Mouse (Mus musculus): ENCODE results near the gene Ndufv1. TPM values are rescaled to one million over a fixed set of nuclear protein-coding genes. Genes with fewer than 3 reads are reported as not detected.

The Ndufv1 gene
- polyA plus RNA-seq, 1 experiment from 2014 or later: 188 TPM

DNA sequence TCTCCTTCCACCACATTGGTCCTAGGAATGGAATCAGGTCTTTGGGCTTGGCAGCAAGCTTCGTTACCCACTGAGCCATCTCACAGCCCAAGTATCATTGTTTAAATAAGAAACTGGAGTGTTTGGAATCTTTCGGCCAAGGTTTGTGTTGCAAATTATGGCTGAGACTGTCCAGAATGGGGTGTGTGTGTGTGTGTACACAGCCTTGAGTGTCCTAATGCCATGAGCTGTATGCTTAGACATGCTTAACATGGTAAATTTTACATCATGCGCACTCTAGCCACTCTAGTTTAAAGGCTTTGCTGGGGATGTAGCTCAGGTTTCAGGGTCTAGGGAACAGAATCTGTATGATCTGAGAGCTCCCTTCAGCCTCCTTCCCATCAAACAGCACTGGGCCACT lies 17.1 kb downstream of the Ndufv1 start:
- H3K27ac ChIP-seq (ENCODE audit: low read depth, low read length): no peak overlapping the region
- no peaks in the 10 kb centered on the region for H3K36me3 ChIP-seq (ENCODE audit: control insufficient read depth, insufficient read depth, low read length)
- H3K4me1 ChIP-seq (replicated peaks; ENCODE audit: control insufficient read depth, insufficient read depth, low read length): no peaks in the 10 kb centered on the region
- H3K4me3 ChIP-seq (ENCODE audit: low read depth, low read length): no peak overlapping the region
- DNase-seq (ENCODE audit: low spot score) (no peak), ATAC-seq (ENCODE audit: low FRiP score) (no peak)
- no peaks in the 10 kb centered on the region for H3K27me3 ChIP-seq (ENCODE audit: control insufficient read depth, insufficient read depth, low read length)
- 92% methylated on average over 3 of the region's 3 CpGs for WGBS
- no peak overlapping the region for H3K9ac ChIP-seq (ENCODE audit: low read depth, low read length)
- no peak overlapping the region for H3K4me2 ChIP-seq (replicated peaks; ENCODE audit: low read depth, low read length)
- no peaks in the 10 kb centered on the region for H3K9me3 ChIP-seq (ENCODE audit: control insufficient read depth, low read length)

DNA sequence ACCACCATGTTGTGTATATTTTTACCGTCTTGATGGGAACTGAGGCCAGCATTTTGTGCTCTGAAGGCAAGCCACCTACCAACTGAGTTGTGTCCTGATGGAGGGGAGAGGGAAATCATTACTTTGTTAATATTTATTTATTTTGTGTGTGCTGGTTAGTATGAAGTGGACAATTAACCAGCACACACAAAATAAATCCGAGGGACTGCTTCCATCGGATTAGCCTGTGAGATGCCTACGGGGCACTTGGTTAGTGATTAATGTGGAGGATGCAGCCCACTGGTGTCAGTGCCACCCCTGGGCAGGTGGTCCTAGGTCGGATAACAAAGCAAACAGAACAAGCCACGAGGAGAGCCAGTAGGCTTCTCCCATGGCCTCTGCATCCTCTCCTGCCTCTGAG lies 17.7 kb downstream of the Ndufv1 start:
- Histone ChIP-seq H3K9me3 (ENCODE audit: control insufficient read depth, low read length) (no peaks in the 10 kb centered on the region), H3K27me3 (ENCODE audit: control insufficient read depth, insufficient read depth, low read length) (no peaks in the 10 kb centered on the region), H3K4me2 (replicated peaks; ENCODE audit: low read depth, low read length) (no peak overlapping the region), H3K4me1 (replicated peaks; ENCODE audit: control insufficient read depth, insufficient read depth, low read length) (no peaks in the 10 kb centered on the region), H3K36me3 (ENCODE audit: control insufficient read depth, insufficient read depth, low read length) (no peaks in the 10 kb centered on the region), H3K9ac (ENCODE audit: low read depth, low read length) (no peak overlapping the region), H3K4me3 (ENCODE audit: low read depth, low read length) (no peak overlapping the region), H3K27ac (ENCODE audit: low read depth, low read length) (no peak overlapping the region)
- 70% methylated on average over 6 of the region's 6 CpGs for WGBS
- DNase-seq (ENCODE audit: low spot score) (no peak), ATAC-seq (ENCODE audit: low FRiP score) (no peak)

DNA sequence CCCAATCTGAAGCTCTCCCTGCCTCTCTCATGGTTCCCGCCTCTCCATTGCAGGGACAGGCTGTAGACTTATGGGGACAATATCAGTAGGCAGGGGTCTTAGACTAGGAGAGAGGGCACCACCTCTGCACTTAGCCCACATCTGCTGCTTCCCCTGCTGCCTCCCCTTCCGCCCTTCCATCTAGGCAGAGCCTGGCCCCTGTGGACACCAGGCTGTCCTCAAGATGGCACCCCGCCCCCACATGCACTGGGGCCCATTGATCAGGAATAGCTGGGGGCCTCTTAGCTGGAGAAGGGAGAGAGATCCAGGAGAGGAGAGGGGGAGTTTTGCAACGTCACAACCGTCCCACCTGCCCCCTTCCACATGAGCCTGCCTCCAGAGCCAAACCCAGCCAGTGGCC lies 20.2 kb downstream of the Ndufv1 start, which contains the start of gene Tbx10:
TSS of gene Tbx10 (plus strand) at position 337 of the 400 bp plus-strand sequence.
- Histone ChIP-seq H3K4me1 (replicated peaks; ENCODE audit: control insufficient read depth, insufficient read depth, low read length) (no peaks in the 10 kb centered on the region), H3K9me3 (ENCODE audit: control insufficient read depth, low read length) (no peaks in the 10 kb centered on the region), H3K4me2 (replicated peaks; ENCODE audit: low read depth, low read length) (no peak within 1 kb of the TSS), H3K4me3 (ENCODE audit: low read depth, low read length) (no peak within 1 kb of the TSS), H3K27ac (ENCODE audit: low read depth, low read length) (no peak within 1 kb of the TSS), H3K9ac (ENCODE audit: low read depth, low read length) (no peak within 1 kb of the TSS), H3K27me3 (ENCODE audit: control insufficient read depth, insufficient read depth, low read length) (no peaks in the 10 kb centered on the region), H3K36me3 (ENCODE audit: control insufficient read depth, insufficient read depth, low read length) (no peaks in the 10 kb centered on the region)
- 61% methylated on average over 5 of the region's 5 CpGs for WGBS
- ATAC-seq (ENCODE audit: low FRiP score): no peak
- no peak for DNase-seq (ENCODE audit: low spot score)

DNA sequence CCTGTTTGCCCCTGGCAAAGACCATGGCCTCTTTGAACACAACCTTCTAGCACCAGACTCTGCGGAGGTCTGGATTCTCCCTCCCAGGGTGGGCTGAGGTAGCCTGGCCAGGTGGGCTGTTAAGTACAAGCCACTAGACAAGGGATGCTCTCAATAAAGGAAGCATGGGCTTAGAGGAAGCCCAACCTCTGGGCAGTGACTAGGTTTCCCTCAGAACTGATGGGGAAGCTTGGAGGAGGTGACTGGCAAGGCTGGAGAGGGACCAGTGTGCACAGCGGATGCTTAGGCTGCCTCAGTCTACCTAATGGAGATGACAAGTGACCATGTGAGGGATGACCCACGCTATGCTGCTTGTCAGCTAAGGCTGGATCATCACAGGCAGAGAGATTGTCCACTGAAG lies 20.6 kb downstream of the Ndufv1 start:
- Histone ChIP-seq H3K36me3 (ENCODE audit: control insufficient read depth, insufficient read depth, low read length) (no peaks in the 10 kb centered on the region), H3K27me3 (ENCODE audit: control insufficient read depth, insufficient read depth, low read length) (no peaks in the 10 kb centered on the region), H3K4me3 (ENCODE audit: low read depth, low read length) (no peak overlapping the region), H3K9me3 (ENCODE audit: control insufficient read depth, low read length) (no peaks in the 10 kb centered on the region), H3K4me2 (replicated peaks; ENCODE audit: low read depth, low read length) (no peak overlapping the region), H3K9ac (ENCODE audit: low read depth, low read length) (no peak overlapping the region), H3K27ac (ENCODE audit: low read depth, low read length) (no peak overlapping the region), H3K4me1 (replicated peaks; ENCODE audit: control insufficient read depth, insufficient read depth, low read length) (no peaks in the 10 kb centered on the region)
- 84% methylated on average over 3 of the region's 3 CpGs for WGBS
- DNase-seq (ENCODE audit: low spot score) (no peak), ATAC-seq (ENCODE audit: low FRiP score) (no peak)

DNA sequence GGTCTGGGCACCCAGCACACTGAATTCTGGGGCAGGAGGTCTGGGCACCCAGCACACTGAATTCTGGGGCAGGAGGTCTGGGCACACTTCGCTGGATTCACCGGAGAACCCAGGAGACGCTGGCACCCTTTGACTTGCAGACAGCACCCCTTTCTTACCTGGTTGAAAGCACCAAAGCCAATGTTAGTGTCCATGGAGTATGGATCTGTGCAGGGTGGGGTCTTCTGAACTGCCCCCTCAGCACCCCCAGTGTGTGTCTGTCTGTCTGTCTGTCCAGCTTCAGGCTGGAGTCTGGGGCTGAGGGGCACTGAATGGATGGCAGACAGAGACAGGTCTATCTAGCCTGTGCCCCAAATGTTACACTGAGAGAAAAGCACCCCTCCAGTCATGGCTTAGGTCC lies 21.0 kb downstream of the Ndufv1 start:
- no peaks in the 10 kb centered on the region for H3K4me1 ChIP-seq (replicated peaks; ENCODE audit: control insufficient read depth, insufficient read depth, low read length)
- WGBS: 96% methylated on average over 3 of the region's 3 CpGs
- H3K36me3 ChIP-seq (ENCODE audit: control insufficient read depth, insufficient read depth, low read length): no peaks in the 10 kb centered on the region
- no peak for ATAC-seq (ENCODE audit: low FRiP score)
- no peak overlapping the region for H3K27ac ChIP-seq (ENCODE audit: low read depth, low read length)
- DNase-seq (ENCODE audit: low spot score): no peak
- no peaks in the 10 kb centered on the region for H3K27me3 ChIP-seq (ENCODE audit: control insufficient read depth, insufficient read depth, low read length)
- H3K4me2 ChIP-seq (replicated peaks; ENCODE audit: low read depth, low read length): no peak overlapping the region
- no peak overlapping the region for H3K4me3 ChIP-seq (ENCODE audit: low read depth, low read length)
- H3K9ac ChIP-seq (ENCODE audit: low read depth, low read length): no peak overlapping the region
- H3K9me3 ChIP-seq (ENCODE audit: control insufficient read depth, low read length): no peaks in the 10 kb centered on the region

DNA sequence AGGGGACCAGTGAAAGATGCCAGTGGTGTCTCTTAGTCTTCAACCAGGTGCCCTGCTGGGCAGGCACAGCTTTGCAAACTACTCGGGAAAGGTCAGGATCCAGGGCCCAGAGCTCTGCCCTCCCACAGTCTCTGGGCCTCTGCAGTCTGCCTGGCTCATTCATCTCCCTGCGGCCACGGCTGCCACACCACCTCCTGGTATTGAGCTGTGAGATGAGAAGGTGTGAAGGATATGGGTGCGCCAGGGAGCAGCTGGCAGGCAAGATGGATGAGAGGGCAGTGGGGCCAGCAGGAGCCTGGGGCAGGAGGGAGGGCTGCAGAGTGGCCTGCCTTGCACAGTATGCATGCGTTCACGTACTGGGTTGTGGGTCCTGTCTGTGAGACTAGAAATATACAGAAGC lies 21.8 kb downstream of the Ndufv1 start:
- Histone ChIP-seq H3K9me3 (ENCODE audit: control insufficient read depth, low read length) (no peaks in the 10 kb centered on the region), H3K27ac (ENCODE audit: low read depth, low read length) (no peak overlapping the region), H3K4me1 (replicated peaks; ENCODE audit: control insufficient read depth, insufficient read depth, low read length) (no peaks in the 10 kb centered on the region; the same call in 1 of the 2 replicates), H3K27me3 (ENCODE audit: control insufficient read depth, insufficient read depth, low read length) (no peaks in the 10 kb centered on the region), H3K9ac (ENCODE audit: low read depth, low read length) (no peak overlapping the region), H3K4me2 (replicated peaks; ENCODE audit: low read depth, low read length) (no peak overlapping the region), H3K4me3 (ENCODE audit: low read depth, low read length) (no peak overlapping the region), H3K36me3 (ENCODE audit: control insufficient read depth, insufficient read depth, low read length) (no peaks in the 10 kb centered on the region)
- DNase-seq (ENCODE audit: low spot score) (no peak), ATAC-seq (ENCODE audit: low FRiP score) (peak; percentile 49; the same call in 1 of the 2 replicates)
- WGBS: 37% methylated on average over 6 of the region's 6 CpGs

DNA sequence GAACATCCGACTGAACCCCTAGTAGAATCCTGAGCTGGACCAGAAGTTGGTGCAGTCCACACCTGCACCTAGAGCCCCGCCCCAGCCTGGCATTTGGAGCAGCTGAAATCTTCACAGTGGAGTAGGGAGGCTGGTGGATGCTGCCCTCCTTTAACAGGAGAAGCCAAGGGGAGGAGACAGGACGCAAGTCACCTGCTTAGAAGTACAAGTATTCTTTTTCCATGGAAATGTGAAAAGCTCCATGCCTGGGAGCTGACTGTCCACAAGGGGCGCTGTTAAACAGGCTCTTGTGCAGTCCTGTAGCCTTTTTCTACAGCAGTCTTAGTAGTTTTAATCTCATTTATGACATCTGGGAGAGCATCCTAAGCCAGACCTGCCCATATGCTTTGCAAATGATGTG lies 23.9 kb downstream of the Ndufv1 start:
- no peaks in the 10 kb centered on the region for H3K9me3 ChIP-seq (ENCODE audit: control insufficient read depth, low read length)
- H3K27ac ChIP-seq (ENCODE audit: low read depth, low read length): no peak overlapping the region
- DNase-seq (ENCODE audit: low spot score) (no peak), ATAC-seq (ENCODE audit: low FRiP score) (no peak)
- H3K9ac ChIP-seq (ENCODE audit: low read depth, low read length): no peak overlapping the region
- H3K4me2 ChIP-seq (replicated peaks; ENCODE audit: low read depth, low read length): no peak overlapping the region
- H3K4me3 ChIP-seq (ENCODE audit: low read depth, low read length): no peak overlapping the region
- no peaks in the 10 kb centered on the region for H3K27me3 ChIP-seq (ENCODE audit: control insufficient read depth, insufficient read depth, low read length)
- peaks cover 11% of the 10 kb centered on the region for H3K4me1 ChIP-seq (replicated peaks; ENCODE audit: control insufficient read depth, insufficient read depth, low read length)
- H3K36me3 ChIP-seq (ENCODE audit: control insufficient read depth, insufficient read depth, low read length): no peaks in the 10 kb centered on the region
- WGBS: 89% methylated on average over 4 of the region's 4 CpGs

DNA sequence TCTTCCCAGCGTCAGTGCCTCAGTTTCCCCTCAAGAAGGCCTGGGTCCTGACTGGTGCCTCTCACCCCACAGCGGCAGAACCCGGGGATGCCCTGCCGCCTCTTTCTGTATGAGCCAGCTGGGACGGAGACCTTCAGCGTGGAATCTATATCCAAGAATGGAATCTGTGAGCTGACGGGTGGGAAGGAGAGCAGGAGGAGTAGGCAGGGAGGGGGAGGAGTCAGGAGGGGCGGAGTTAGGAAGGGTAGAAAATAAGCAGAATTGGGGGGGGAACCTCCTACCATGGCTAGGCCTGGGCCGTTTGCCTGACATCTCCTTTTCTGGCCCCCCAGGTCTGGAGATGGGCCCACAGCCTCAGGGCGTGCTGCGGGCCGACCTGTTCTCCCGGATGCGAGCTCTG lies 24.5 kb downstream of the Ndufv1 start:
- Histone ChIP-seq H3K27ac (ENCODE audit: low read depth, low read length) (no peak overlapping the region), H3K9ac (ENCODE audit: low read depth, low read length) (no peak overlapping the region), H3K4me2 (replicated peaks; ENCODE audit: low read depth, low read length) (no peak overlapping the region), H3K9me3 (ENCODE audit: control insufficient read depth, low read length) (no peaks in the 10 kb centered on the region), H3K27me3 (ENCODE audit: control insufficient read depth, insufficient read depth, low read length) (no peaks in the 10 kb centered on the region), H3K4me1 (replicated peaks; ENCODE audit: control insufficient read depth, insufficient read depth, low read length) (peaks cover 11% of the 10 kb centered on the region), H3K36me3 (ENCODE audit: control insufficient read depth, insufficient read depth, low read length) (no peaks in the 10 kb centered on the region), H3K4me3 (ENCODE audit: low read depth, low read length) (no peak overlapping the region)
- DNase-seq (ENCODE audit: low spot score) (no peak), ATAC-seq (ENCODE audit: low FRiP score) (no peak)
- 88% methylated on average over 14 of the region's 14 CpGs for WGBS

DNA sequence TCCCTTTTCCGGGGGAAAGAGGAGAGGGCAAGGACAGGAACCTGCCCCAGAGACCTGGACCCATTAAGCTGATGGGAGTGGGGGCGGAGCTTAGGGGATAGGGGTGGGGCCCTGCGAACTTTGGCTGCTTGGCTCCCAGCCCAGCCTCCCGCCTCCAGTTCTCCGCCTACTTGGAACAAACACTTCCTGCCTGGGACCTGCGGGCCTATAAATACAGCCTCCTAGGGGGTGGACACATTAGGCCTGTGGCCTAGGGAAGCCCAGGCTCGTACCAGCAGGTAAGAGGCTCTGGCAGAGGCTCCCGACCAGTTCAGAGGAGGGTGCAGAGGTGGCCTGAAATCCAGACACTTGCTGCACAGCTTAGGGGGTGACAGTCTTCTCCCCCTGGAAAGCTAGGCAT lies 26.3 kb downstream of the Ndufv1 start, which contains the start of gene Acy3:
TSS of gene Acy3 (plus strand) at position 237 of the 400 bp plus-strand sequence.
- Histone ChIP-seq H3K4me2 (replicated peaks; ENCODE audit: low read depth, low read length) (no peak within 1 kb of the TSS; the same call in 1 of the 2 replicates), H3K4me1 (replicated peaks; ENCODE audit: control insufficient read depth, insufficient read depth, low read length) (peaks cover 11% of the 10 kb centered on the region), H3K9ac (ENCODE audit: low read depth, low read length) (no peak within 1 kb of the TSS), H3K27me3 (ENCODE audit: control insufficient read depth, insufficient read depth, low read length) (no peaks in the 10 kb centered on the region), H3K36me3 (ENCODE audit: control insufficient read depth, insufficient read depth, low read length) (no peaks in the 10 kb centered on the region), H3K4me3 (ENCODE audit: low read depth, low read length) (no peak within 1 kb of the TSS), H3K9me3 (ENCODE audit: control insufficient read depth, low read length) (no peaks in the 10 kb centered on the region), H3K27ac (ENCODE audit: low read depth, low read length) (no peak within 1 kb of the TSS)
- WGBS: 27% methylated on average over 8 of the region's 8 CpGs
- DNase-seq (ENCODE audit: low spot score): no peak
- no peak for ATAC-seq (ENCODE audit: low FRiP score)

Measured in hindbrain, embryonic 11.5 days (tissue).